Mouse (Mus musculus): Measurements from ENCODE around the gene Phtf2. TPM values are rescaled to one million over a fixed set of nuclear protein-coding genes. Genes with fewer than 3 reads are reported as not detected.

The Phtf2 gene
- 10 to 100 TPM; 90.6 to 98.6 TPM for total RNA-seq (2021)
- long read RNA-seq, experiment 1, full-length matches to known transcripts, result 13 of 113 reads
- long read RNA-seq, experiment 1, partial matches to known transcripts, result 14 of 113 reads
- long read RNA-seq, experiment 1, other reads (novel, unspliced or antisense), result 86 of 113 reads
- long read RNA-seq, experiment 2, full-length matches to known transcripts, result 5 of 66 reads
- long read RNA-seq, experiment 2, partial matches to known transcripts, result 5 of 66 reads
- long read RNA-seq, experiment 2, other reads (novel, unspliced or antisense), result 56 of 66 reads

- DNase-seq, result peak; percentile 98
These were observed at the start of gene Phtf2, which contains the start of gene Tmem60 for GRCm38 (mm10) chr5:20881915-20882800. Gene Phtf2, minus strand, starts transcription at chr5:20882124. Gene Tmem60, plus strand, starts transcription at chr5:20882191.

- DNase-seq, result no peak
These were observed 49.4 kb upstream of the Phtf2 start for GRCm38 (mm10) chr5:20931300-20931699.

- DNase-seq, result no peak
These were observed 48.5 kb upstream of the Phtf2 start for GRCm38 (mm10) chr5:20930430-20930829.

- no peak for DNase-seq
These were observed 47.8 kb upstream of the Phtf2 start for GRCm38 (mm10) chr5:20929669-20930151.

- no peak for DNase-seq
These were observed 43.5 kb upstream of the Phtf2 start for GRCm38 (mm10) chr5:20925451-20925850.

- no peak for DNase-seq
These were observed 42.7 kb upstream of the Phtf2 start for GRCm38 (mm10) chr5:20924608-20925007.

- DNase-seq, result no peak
These were observed 37.6 kb upstream of the Phtf2 start for GRCm38 (mm10) chr5:20919566-20919965.

- DNase-seq, result no peak
These were observed 37.0 kb upstream of the Phtf2 start for GRCm38 (mm10) chr5:20918967-20919366.

- peak; percentile 69 for DNase-seq
These were observed 31.7 kb upstream of the Phtf2 start for GRCm38 (mm10) chr5:20913372-20914275.

GRCm38 (mm10) chr5:20911741-20912140, 29.8 kb upstream of the Phtf2 start:
- no peak for DNase-seq

GRCm38 (mm10) chr5:20906191-20906590, 24.3 kb upstream of the Phtf2 start:
- no peak for DNase-seq

- no peak for DNase-seq
These were observed 23.5 kb upstream of the Phtf2 start for GRCm38 (mm10) chr5:20905437-20905836.

- no peak for DNase-seq
These were observed 22.7 kb upstream of the Phtf2 start for GRCm38 (mm10) chr5:20904647-20905046.

GRCm38 (mm10) chr5:20897446-20898167, 15.7 kb upstream of the Phtf2 start:
- DNase-seq, result no peak

- no peak for DNase-seq
These were observed 2.2 kb upstream of the Phtf2 start for GRCm38 (mm10) chr5:20884036-20884620.

GRCm38 (mm10) chr5:20880797-20881775, 838 bp downstream of the Phtf2 start:
- DNase-seq, result peak; percentile 60

- no peak for DNase-seq
These were observed 1.5 kb downstream of the Phtf2 start for GRCm38 (mm10) chr5:20880386-20880785.

- no peak for DNase-seq
These were observed 4.9 kb downstream of the Phtf2 start for GRCm38 (mm10) chr5:20876934-20877426.

GRCm38 (mm10) chr5:20873146-20873545, 8.8 kb downstream of the Phtf2 start:
- no peak for DNase-seq

Data from gastrocnemius, postnatal 10 days (tissue).